Mouse (Mus musculus) hindbrain, embryonic 16.5 days (tissue): ENCODE measurements at regions not wholly inside any gene's neighbourhood (a gene's known extent, or its start where the extent isn't known, plus 50 kb on each side); places are given as distances from the start of the nearest gene placed in this dataset.

Source experiments
- ATAC-seq: fragments of 200-750 bp; cut with Nextera tagmentation; 2 replicates; pipeline ENCODE4 v1.8.0; 2017; ENCODE audit warnings: moderate TSS enrichment, moderate library complexity
- H3K27ac ChIP-seq: fragments of 300-500 bp; sonication (generic); 2 replicates; pipeline ENCODE4 v1.5.1; 2014; ENCODE audit warnings: low read depth, mild to moderate bottlenecking, control low read depth, low read length, moderate library complexity
- H3K27me3 ChIP-seq: fragments of 300-500 bp; sonication (generic); replicated peaks from 2 replicates; pipeline ENCODE4 v1.6.1; 2014; ENCODE audit warnings: low read length; ENCODE audit not compliant: control insufficient read depth, insufficient read depth
- H3K36me3 ChIP-seq: fragments of 300-500 bp; sonication (generic); 2 replicates; pipeline ENCODE4 v1.6.1; 2014; ENCODE audit warnings: mild to moderate bottlenecking, low read length, moderate library complexity, mixed read lengths; ENCODE audit not compliant: control insufficient read depth, insufficient read depth
- H3K4me1 ChIP-seq: fragments of 300-500 bp; sonication (generic); 2 replicates; pipeline ENCODE4 v1.6.1; 2014; ENCODE audit warnings: low read depth, low read length; ENCODE audit not compliant: control insufficient read depth, insufficient read depth
- H3K4me2 ChIP-seq: fragments of 300-500 bp; sonication (generic); 2 replicates; pipeline ENCODE4 v1.6.1; 2014; ENCODE audit warnings: mild to moderate bottlenecking, low read length, control low read depth, moderate library complexity
- H3K4me3 ChIP-seq: fragments of 300-500 bp; sonication (generic); 2 replicates; pipeline ENCODE4 v1.5.1; 2014; ENCODE audit warnings: mild to moderate bottlenecking, low read length, control low read depth, moderate library complexity
- H3K9ac ChIP-seq: fragments of 300-500 bp; sonication (generic); 2 replicates; pipeline ENCODE4 v1.6.1; 2014; ENCODE audit warnings: low read depth, mild to moderate bottlenecking, control low read depth, low read length, moderate library complexity
- H3K9me3 ChIP-seq: fragments of 300-500 bp; sonication (generic); 2 replicates; pipeline ENCODE4 v1.6.1; 2014; ENCODE audit warnings: mild to moderate bottlenecking, low read length, moderate library complexity; ENCODE audit not compliant: control insufficient read depth
- WGBS: fragments of 180-500 bp; shearing (Covaris S2); extraction: QIAGEN DNeasy Blood & Tissue Kit; methylation state at CpG from one replicate; pipeline ENCODE4 v1.1.7; 2014; 5-methylcytosine and 5-hydroxymethylcytosine counted together

GRCm38 (mm10) chr1:187413881-187414280 lies 194.7 kb upstream of the Esrrg start:
- Histone ChIP-seq H3K36me3 (no peaks in the 10 kb centered on the region), H3K9me3 (no peaks in the 10 kb centered on the region), H3K9ac (no peak overlapping the region), H3K27me3 (no peaks in the 10 kb centered on the region), H3K27ac (no peak overlapping the region), H3K4me1 (no peaks in the 10 kb centered on the region), H3K4me2 (no peak overlapping the region), H3K4me3 (no peak overlapping the region)
- no peak for ATAC-seq
- 89% methylated on average over 6 of the region's 6 CpGs for WGBS

- ATAC-seq = no peak
- Histone ChIP-seq H3K9ac (no peak overlapping the region), H3K9me3 (no peaks in the 10 kb centered on the region), H3K4me2 (no peak overlapping the region), H3K4me1 (no peaks in the 10 kb centered on the region), H3K27ac (no peak overlapping the region), H3K27me3 (no peaks in the 10 kb centered on the region), H3K4me3 (no peak overlapping the region), H3K36me3 (no peaks in the 10 kb centered on the region)
- WGBS = 82% methylated on average over 20 of the region's 20 CpGs
Measured at GRCm38 (mm10) chr1:187418186-187419140, 190.1 kb upstream of the Esrrg start.

DNA sequence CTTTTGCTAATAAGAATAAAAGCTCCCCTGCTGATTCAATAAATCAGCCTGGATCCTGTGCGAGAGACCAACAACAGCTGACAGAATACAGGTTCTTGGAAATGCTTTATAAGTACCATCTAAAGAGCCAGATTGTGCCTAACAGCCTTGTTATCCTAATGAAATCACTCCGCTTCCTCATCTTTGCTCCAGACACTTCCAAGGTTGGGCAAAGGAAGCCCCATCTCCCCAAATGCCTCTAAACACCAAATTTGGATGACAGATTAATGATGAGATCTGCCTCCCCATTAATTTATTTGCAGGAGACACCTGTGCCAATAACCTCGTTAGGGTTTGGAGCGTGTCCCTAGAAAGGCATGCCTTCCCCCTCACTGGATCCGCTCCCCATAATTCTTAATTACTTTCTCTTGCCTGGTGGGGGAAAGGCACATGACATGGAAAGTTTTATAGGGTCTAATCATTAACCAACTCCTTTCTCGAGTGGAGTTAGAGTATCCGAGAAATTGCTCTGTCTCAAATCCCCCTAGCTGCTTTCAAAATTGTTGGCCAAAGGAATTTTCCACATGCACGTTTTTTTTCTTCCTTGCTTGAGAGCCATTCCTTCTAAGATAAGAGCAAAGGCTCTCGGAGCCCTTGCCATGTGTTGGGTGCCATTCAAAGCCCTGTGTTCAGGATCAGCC lies 179.9 kb upstream of the Esrrg start:
- ATAC-seq = no peak
- Histone ChIP-seq H3K9me3 (no peaks in the 10 kb centered on the region), H3K27me3 (no peaks in the 10 kb centered on the region), H3K27ac (no peak overlapping the region), H3K4me3 (no peak overlapping the region), H3K4me2 (no peak overlapping the region), H3K36me3 (no peaks in the 10 kb centered on the region), H3K4me1 (no peaks in the 10 kb centered on the region), H3K9ac (no peak overlapping the region)
- 63% methylated on average over 9 of the region's 9 CpGs for WGBS

DNA sequence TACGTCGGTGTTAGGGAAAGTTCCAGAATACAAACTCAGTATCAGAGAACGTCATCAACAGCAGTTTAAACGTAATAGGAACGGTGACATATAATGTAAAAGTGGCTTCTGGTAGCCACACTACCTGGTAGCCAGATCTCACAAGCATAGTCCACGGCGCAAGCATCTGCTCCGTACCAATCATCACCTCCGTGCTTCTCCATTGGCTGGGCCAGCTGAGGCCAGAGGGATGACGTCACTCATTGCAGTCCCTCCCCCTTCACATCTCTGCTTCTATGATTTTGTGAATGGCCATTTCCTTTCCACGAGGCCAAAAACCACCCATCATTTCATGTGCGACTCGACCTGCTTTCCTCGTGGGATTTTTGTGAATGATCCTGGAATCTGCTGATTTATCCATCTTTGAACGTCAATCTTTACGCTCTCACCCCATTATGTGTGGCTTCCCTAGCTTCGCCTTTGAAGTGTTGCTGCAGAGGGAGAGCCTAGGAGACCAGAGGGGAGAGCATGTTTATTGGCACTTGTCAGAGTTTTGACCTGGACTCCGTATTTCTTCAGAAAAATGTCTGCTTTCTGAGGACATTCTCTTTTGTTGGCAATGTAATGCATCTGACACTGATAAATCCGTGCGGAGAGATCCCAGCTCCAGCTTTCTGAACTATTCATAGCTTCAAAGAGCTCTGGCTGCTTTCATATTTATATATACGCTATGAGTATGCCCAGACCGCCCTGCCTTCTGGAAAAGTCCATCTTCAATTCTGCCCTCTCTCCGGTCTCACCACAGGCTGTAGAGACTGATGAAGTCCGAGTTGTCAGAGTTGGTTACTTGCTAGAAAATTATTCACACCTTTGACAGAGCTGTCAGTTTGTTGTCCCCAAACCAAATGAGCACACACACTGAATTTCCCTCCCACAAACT lies 174.6 kb upstream of the Esrrg start:
- Histone ChIP-seq H3K9ac (no peak overlapping the region), H3K36me3 (no peaks in the 10 kb centered on the region), H3K27me3 (no peaks in the 10 kb centered on the region), H3K27ac (no peak overlapping the region), H3K9me3 (no peaks in the 10 kb centered on the region), H3K4me3 (no peak overlapping the region), H3K4me1 (no peaks in the 10 kb centered on the region), H3K4me2 (no peak overlapping the region)
- WGBS = 87% methylated on average over 24 of the region's 24 CpGs
- ATAC-seq = no peak

DNA sequence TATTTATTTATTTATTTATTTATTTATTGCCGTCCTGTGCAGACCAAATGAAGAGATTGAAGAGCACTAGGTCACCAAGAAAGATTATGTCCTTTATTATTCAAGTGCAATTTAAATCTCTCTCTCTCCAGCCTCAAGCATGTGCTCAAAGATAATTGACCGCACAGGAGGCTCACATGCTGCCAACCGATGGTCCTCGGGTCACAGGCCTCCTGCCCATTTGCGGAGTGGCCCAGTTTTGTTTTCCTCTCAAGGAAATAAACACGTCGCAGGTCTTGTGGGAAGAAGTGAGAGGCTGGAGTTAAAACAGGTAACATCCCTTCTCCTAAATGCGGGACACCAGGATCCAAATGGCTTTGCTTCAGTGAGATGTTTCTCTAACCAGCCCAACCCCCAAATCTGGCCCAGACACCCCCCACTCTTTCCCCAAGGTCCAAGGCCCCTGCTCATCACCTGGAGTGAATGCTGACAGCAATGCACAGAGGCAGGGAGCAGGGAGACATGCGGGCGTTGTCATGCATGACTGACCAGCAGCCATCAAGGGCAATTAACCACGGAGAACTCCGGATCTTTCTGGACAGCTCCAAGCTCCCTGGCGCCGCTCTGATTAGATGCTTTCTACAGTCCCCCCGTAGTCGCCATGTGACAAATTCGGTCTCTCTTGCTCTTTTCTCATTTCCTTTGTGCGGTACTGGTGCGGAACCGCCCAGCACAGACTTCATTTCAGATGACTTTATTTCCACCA lies 169.2 kb upstream of the Esrrg start:
- Histone ChIP-seq H3K4me2 (0 out of 2 replicates have a peak overlapping the region, but pooled peaks have one; percentile 4), H3K9ac (no peak overlapping the region), H3K4me3 (no peak overlapping the region), H3K36me3 (no peaks in the 10 kb centered on the region), H3K27me3 (no peaks in the 10 kb centered on the region), H3K9me3 (no peaks in the 10 kb centered on the region), H3K4me1 (no peaks in the 10 kb centered on the region), H3K27ac (no peak overlapping the region)
- 53% methylated on average over 20 of the region's 20 CpGs for WGBS
- peak; percentile 24; the same call in 1 of the 2 replicates for ATAC-seq

- Histone ChIP-seq H3K27me3 (no peaks in the 10 kb centered on the region), H3K9me3 (no peaks in the 10 kb centered on the region), H3K4me2 (no peak overlapping the region), H3K4me3 (no peak overlapping the region), H3K27ac (no peak overlapping the region), H3K9ac (no peak overlapping the region), H3K36me3 (no peaks in the 10 kb centered on the region), H3K4me1 (no peaks in the 10 kb centered on the region)
- 41% methylated on average over 3 of the region's 3 CpGs for WGBS
- no peak for ATAC-seq
Measured at GRCm38 (mm10) chr1:187441668-187442193, 166.9 kb upstream of the Esrrg start.

- no peaks in the 10 kb centered on the region for H3K9me3 ChIP-seq
- no peaks in the 10 kb centered on the region for H3K27me3 ChIP-seq
- no peaks in the 10 kb centered on the region for H3K4me1 ChIP-seq
- H3K4me3 ChIP-seq = no peak overlapping the region
- H3K27ac ChIP-seq = no peak overlapping the region
- 88% methylated on average over 6 of the region's 6 CpGs for WGBS
- ATAC-seq = no peak
- H3K9ac ChIP-seq = no peak overlapping the region
- H3K4me2 ChIP-seq = no peak overlapping the region
- no peaks in the 10 kb centered on the region for H3K36me3 ChIP-seq
Measured at GRCm38 (mm10) chr1:187446511-187446910, 162.1 kb upstream of the Esrrg start.

DNA sequence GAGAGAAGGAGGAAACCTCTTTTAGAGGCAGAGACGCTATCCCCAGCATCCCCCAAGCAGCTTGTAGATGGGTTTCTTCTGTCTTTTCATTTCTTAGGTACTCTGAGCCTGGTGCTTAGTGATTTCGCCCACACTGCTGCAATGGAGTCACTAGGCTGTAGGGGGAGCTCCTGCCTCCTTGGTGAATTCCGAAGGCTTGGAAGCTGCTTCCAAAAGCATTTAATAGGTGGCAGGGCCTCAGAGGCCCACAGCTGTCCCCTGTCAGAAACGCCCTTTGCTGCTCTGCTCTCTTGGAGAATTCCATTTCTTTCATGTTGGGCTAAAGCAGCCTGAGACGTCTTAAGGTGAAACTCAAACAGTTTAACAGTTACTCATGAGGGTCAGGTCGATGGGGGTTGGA lies 160.4 kb upstream of the Esrrg start:
- no peak overlapping the region for H3K27ac ChIP-seq
- H3K4me1 ChIP-seq = no peaks in the 10 kb centered on the region
- H3K4me2 ChIP-seq = no peak overlapping the region
- H3K36me3 ChIP-seq = no peaks in the 10 kb centered on the region
- no peaks in the 10 kb centered on the region for H3K27me3 ChIP-seq
- WGBS = 23% methylated on average over 6 of the region's 6 CpGs
- H3K9ac ChIP-seq = no peak overlapping the region
- no peak for ATAC-seq
- no peaks in the 10 kb centered on the region for H3K9me3 ChIP-seq
- H3K4me3 ChIP-seq = no peak overlapping the region
